Mouse (Mus musculus): Measurements from ENCODE around the gene Lemd2.

DNA sequence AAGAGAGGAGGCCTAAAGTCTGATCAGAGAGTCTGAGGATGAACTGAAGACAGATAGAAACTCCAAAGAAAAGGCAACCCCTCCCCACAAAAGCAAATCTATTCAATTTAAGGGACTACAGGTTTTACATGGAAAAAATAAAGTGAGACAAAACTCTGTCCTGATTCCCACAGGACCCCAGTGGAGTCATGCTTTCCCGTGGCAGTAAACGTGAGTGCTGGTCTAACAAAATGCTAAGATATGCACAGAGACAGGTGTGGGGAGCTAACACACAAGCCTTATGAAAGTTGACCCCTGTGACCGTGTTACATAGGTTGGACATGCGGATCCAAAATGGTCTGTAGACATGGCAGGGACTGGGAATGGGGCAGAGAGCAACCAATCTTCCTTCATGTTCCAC lies 27.5 kb downstream of the Lemd2 start:
- TF ChIP-seq CTCF (conservative IDR thresholded peaks at IDR 0.05; ENCODE audit: insufficient read depth, insufficient read length, low read depth, low read length) = no peak
- TF ChIP-seq POLR2A (IDR thresholded peaks at IDR 0.05; ENCODE audit: low read depth, low read length) = no peak
